Mouse (Mus musculus) limb, embryonic 11.5 days (tissue): Measurements from ENCODE around the gene Efcab2. TPM values are rescaled to one million over a fixed set of nuclear protein-coding genes. Genes with fewer than 3 reads are reported as not detected.

ENCODE experiments used
- ATAC-seq: fragments of 200-750 bp; cut with Nextera tagmentation; 2 replicates; pipeline ENCODE4 v1.8.0; 2017; ENCODE audit warnings: low read depth; ENCODE audit not compliant: insufficient number of reproducible peaks, low FRiP score, low TSS enrichment
- DNase-seq: peaks from one replicate; pipeline ENCODE4 v3.0.0-alpha.2; 2015; ENCODE audit warnings: low spot score
- H3K27ac ChIP-seq: fragments of 300-500 bp; sonication (generic); replicated peaks from 2 replicates; pipeline ENCODE4 v1.5.1; 2014; ENCODE audit warnings: low read depth, mild to moderate bottlenecking, low read length
- H3K27me3 ChIP-seq: fragments of 300-500 bp; sonication (generic); 2 replicates; pipeline ENCODE4 v1.6.1; 2014; ENCODE audit warnings: mild to moderate bottlenecking, low read length, mixed read lengths; ENCODE audit not compliant: control insufficient read depth, insufficient read depth
- H3K36me3 ChIP-seq: fragments of 300-500 bp; sonication (generic); 2 replicates; pipeline ENCODE4 v1.6.1; 2014; ENCODE audit warnings: mild to moderate bottlenecking, low read length, moderate library complexity, mixed read lengths; ENCODE audit not compliant: control insufficient read depth, insufficient read depth
- H3K4me1 ChIP-seq: fragments of 300-500 bp; sonication (generic); 2 replicates; pipeline ENCODE4 v1.6.1; 2014; ENCODE audit warnings: low read length, mixed read lengths; ENCODE audit not compliant: control insufficient read depth, insufficient read depth
- H3K4me2 ChIP-seq: fragments of 300-500 bp; sonication (generic); 2 replicates; pipeline ENCODE4 v1.6.1; 2014; ENCODE audit warnings: low read depth, mild to moderate bottlenecking, moderate library complexity; ENCODE audit not compliant: severe bottlenecking
- H3K4me3 ChIP-seq: fragments of 300-500 bp; sonication (generic); 2 replicates; pipeline ENCODE4 v1.5.1; 2014; ENCODE audit warnings: low read depth, low read length
- H3K9ac ChIP-seq: fragments of 300-500 bp; sonication (generic); 2 replicates; pipeline ENCODE4 v1.6.1; 2014; ENCODE audit warnings: mild to moderate bottlenecking, low read length
- H3K9me3 ChIP-seq: fragments of 300-500 bp; sonication (generic); 2 replicates; pipeline ENCODE4 v1.6.1; 2016; ENCODE audit warnings: low read length; ENCODE audit not compliant: control insufficient read depth
- WGBS: fragments of 180-500 bp; shearing (Covaris S2); extraction: QIAGEN DNeasy Blood & Tissue Kit; methylation state at CpG from one replicate; pipeline ENCODE4 v1.1.7; 2014; 5-methylcytosine and 5-hydroxymethylcytosine counted together
- polyA plus RNA-seq: library from polyadenylated mRNA; unstranded; fragments of >200 nt; fragmentation: Nextera tagmentation; extraction: Ambion mirVana; gene quantifications from 2 replicates; pipeline ENCODE4 v1.2.1, GENCODE M21; 2014

Gene Efcab2
- polyA plus RNA-seq, 1 experiment from 2014 or later = 5.4 TPM

DNA sequence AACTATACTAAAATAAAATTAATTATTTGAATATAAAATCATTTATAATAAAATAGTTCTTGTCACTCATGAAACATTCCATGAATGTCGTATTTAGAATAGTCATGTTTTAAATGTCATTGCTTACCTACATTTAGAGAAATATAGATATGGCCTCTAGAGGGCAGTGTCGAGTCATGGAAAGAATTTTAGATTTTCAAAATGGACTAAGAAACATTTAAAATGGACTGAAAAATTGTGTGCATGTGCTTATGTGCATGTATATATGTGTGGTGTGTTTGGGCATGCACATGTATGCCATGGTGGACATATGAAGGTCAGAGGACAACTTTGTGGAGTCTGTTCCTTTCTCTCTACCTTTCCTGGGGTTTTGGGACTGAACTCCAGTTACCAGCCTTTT lies 62.4 kb downstream of the Efcab2 start:
- Histone ChIP-seq H3K4me3 (no peak overlapping the region), H3K36me3 (no peaks in the 10 kb centered on the region), H3K4me2 (no peak overlapping the region), H3K9me3 (no peaks in the 10 kb centered on the region), H3K27me3 (no peaks in the 10 kb centered on the region), H3K4me1 (no peaks in the 10 kb centered on the region), H3K9ac (no peak overlapping the region), H3K27ac (no peak overlapping the region)
- 12% methylated on average over 2 of the region's 2 CpGs for WGBS
- ATAC-seq (no peak), DNase-seq (no peak)

DNA sequence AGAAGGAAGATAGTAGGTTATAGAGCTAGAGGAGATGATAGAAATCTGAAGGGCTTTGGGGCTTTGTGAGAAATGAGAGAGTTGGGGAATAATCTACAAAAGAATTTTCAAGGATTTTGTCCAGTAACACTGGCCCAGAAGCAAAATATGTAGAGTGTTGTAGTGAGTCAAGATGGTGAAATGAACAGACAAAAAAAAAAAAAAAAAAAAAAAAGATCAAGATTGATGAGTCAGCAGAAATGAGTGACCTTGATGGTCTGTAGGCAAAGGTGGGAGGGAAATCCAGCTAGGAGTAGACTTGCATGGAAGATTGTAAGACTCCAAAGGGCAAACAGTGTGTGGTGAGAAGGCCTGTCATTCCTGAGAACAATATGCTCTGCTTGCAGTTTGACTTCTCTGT lies 78.0 kb downstream of the Efcab2 start:
- ATAC-seq = no peak
- Histone ChIP-seq H3K27me3 (no peaks in the 10 kb centered on the region), H3K4me3 (no peak overlapping the region), H3K9me3 (no peaks in the 10 kb centered on the region), H3K4me2 (no peak overlapping the region), H3K27ac (no peak overlapping the region), H3K4me1 (no peaks in the 10 kb centered on the region), H3K36me3 (no peaks in the 10 kb centered on the region), H3K9ac (no peak overlapping the region)
- DNase-seq = no peak

DNA sequence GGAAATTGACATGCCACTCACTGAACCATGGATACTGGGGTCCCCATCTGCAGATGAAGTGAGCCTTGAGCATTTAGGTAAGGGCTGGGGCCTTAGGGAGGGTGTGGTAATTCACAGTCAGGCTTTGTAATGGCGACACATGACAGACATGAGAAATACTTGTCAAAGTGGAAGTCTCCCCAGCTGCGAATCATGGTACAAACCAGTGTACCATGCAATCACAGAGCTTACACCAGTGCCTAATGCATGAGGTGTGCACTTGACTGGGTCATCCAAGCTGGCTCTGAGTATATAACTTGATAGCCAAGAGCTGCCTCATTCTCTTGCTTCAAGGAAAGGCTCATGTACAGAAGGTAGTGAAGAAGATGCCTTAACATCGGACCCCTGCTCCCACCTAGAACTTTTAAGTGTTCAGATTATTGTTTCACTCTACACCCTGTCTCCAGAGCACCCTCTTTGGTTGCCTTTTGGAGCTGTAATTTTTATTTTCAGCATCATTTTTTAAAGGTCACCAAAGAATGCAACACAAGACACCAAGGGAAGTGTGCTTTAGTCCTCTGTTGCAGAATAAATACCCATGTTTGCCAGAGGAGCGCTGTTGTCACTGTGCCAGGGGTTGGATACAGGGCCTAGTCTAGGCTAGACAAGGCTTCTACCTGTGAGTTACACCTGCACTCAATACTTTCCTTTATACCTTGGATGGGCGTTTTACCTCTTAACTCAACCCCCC lies 79.4 kb downstream of the Efcab2 start:
- Histone ChIP-seq H3K36me3 (no peaks in the 10 kb centered on the region), H3K4me3 (no peak overlapping the region), H3K9ac (no peak overlapping the region), H3K27me3 (no peaks in the 10 kb centered on the region), H3K4me2 (no peak overlapping the region), H3K4me1 (no peaks in the 10 kb centered on the region; the same call in 1 of the 2 replicates), H3K9me3 (no peaks in the 10 kb centered on the region), H3K27ac (no peak overlapping the region)
- DNase-seq (no peak), ATAC-seq (no peak)
- 83% methylated on average over 5 of the region's 5 CpGs for WGBS

DNA sequence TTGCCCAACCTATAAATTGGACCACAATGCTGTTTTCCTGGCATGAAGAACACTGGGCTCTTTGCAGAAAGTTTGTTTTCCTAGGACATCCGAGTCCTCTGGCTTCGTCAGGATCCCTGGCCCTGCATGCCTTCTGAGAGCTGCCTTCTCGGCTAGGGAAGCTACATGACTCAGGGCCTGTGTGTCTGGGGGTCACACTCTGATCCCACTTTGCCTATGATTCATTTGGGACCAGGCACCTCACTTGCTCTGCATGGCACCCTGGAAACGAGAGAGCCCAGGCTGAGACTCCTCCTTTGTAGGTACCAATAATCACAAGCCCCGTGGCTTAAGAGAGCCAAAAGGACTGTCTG lies 80.0 kb downstream of the Efcab2 start:
- Histone ChIP-seq H3K4me2 (no peak overlapping the region), H3K36me3 (no peaks in the 10 kb centered on the region), H3K4me3 (no peak overlapping the region), H3K27ac (no peak overlapping the region), H3K9me3 (no peaks in the 10 kb centered on the region), H3K9ac (no peak overlapping the region), H3K27me3 (no peaks in the 10 kb centered on the region), H3K4me1 (no peaks in the 10 kb centered on the region; the same call in 1 of the 2 replicates)
- DNase-seq = no peak
- 79% methylated on average over 5 of the region's 5 CpGs for WGBS
- ATAC-seq = no peak

DNA sequence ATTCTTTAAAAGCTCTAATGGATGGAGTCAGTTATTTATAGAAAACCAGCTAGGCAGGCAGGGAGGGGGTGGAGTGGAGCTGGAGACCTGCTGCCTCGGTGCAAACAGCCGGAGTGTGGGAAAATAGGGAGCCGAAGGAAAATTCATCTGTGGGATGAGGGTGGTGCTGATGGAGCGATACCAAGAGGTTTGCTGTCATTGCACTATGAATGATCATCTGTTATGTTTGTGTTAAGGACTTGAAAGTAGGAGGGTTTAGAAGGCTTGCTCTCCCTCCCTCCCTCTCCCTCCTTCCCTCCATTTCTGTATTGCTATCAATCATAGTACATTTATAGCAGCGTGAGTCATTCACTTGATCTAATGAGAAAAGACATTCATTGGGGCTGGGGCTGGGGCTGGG lies 80.9 kb downstream of the Efcab2 start:
- H3K36me3 ChIP-seq = no peaks in the 10 kb centered on the region
- no peak for DNase-seq
- no peak overlapping the region for H3K4me3 ChIP-seq
- H3K4me1 ChIP-seq = no peaks in the 10 kb centered on the region; the same call in 1 of the 2 replicates
- H3K9ac ChIP-seq = no peak overlapping the region
- WGBS = 78% methylated on average over 5 of the region's 5 CpGs
- no peak overlapping the region for H3K27ac ChIP-seq
- no peaks in the 10 kb centered on the region for H3K9me3 ChIP-seq
- H3K27me3 ChIP-seq = no peaks in the 10 kb centered on the region
- no peak for ATAC-seq
- H3K4me2 ChIP-seq = no peak overlapping the region

DNA sequence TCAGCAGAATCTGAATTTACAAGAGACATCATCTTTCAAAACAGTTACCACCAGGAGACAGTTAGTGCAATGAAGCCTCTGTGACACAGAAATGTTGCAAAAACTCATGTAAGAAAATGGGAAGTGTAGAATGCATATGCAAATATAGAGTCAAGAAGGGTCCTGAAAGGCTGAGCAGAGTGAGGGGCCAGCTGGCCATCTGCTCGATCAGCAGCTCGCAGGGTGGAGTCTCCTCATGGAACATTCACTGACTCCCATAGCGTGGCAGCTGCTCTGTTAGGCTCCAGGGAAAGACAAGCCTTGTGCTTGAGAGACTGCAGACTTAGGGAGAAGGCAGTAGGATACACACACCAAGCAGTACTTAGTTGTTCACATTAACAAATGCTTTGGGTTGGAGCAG lies 83.2 kb downstream of the Efcab2 start:
- H3K9me3 ChIP-seq = no peaks in the 10 kb centered on the region
- no peak overlapping the region for H3K27ac ChIP-seq
- H3K27me3 ChIP-seq = no peaks in the 10 kb centered on the region
- H3K9ac ChIP-seq = no peak overlapping the region
- no peak overlapping the region for H3K4me2 ChIP-seq
- 24% methylated on average over 3 of the region's 3 CpGs for WGBS
- no peak overlapping the region for H3K4me3 ChIP-seq
- no peaks in the 10 kb centered on the region for H3K36me3 ChIP-seq
- no peak for DNase-seq
- H3K4me1 ChIP-seq = no peaks in the 10 kb centered on the region; the same call in 1 of the 2 replicates
- no peak for ATAC-seq

DNA sequence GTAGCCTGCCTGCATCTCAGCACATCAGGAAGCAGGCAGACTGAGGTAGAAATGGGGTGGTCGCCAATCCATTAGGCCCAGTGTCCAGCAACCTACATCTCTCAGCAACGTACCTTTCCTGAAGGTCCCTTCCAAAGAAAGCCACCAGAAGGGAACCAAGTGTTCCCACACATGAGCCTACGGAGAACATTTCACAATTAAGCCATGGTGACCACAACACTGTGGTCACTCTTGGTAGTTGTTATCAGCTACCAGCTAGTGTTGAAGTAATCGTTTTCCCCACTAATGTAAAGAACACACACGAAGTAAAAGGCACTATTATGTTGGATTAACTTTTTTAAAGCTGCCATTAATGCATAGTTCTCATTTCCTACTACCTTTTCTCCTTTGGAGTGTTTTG lies 85.8 kb downstream of the Efcab2 start:
- no peak for ATAC-seq
- DNase-seq = no peak
- Histone ChIP-seq H3K27me3 (no peaks in the 10 kb centered on the region), H3K4me1 (no peaks in the 10 kb centered on the region; the same call in 1 of the 2 replicates), H3K27ac (no peak overlapping the region), H3K9ac (no peak overlapping the region), H3K4me3 (no peak overlapping the region), H3K9me3 (no peaks in the 10 kb centered on the region), H3K4me2 (no peak overlapping the region), H3K36me3 (no peaks in the 10 kb centered on the region)
- 89% methylated on average over 5 of the region's 5 CpGs for WGBS

DNA sequence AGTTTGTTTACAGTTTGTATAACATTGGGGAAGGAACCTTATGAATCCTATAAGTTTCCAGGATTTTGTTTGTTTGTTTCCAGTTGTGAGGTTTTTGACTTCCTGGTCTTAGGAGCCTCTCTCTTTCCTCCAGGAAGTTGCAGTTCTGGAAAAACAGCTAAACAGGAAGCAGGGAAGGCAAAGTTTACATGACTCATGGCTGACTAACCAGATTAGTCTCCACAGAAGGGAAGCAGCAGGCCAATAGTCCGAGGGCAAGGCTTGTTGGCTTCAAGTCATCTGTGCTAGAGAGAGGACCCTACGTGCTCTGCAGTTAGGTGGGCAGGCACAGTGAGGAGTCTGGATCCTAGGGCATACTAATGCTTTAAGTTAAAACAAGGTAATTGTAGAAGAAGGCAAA lies 86.6 kb downstream of the Efcab2 start:
- H3K27ac ChIP-seq = no peak overlapping the region
- DNase-seq = no peak
- no peak overlapping the region for H3K9ac ChIP-seq
- H3K4me2 ChIP-seq = no peak overlapping the region
- no peaks in the 10 kb centered on the region for H3K36me3 ChIP-seq
- 80% methylated on average over 2 of the region's 2 CpGs for WGBS
- no peaks in the 10 kb centered on the region for H3K27me3 ChIP-seq
- no peaks in the 10 kb centered on the region for H3K9me3 ChIP-seq
- no peak for ATAC-seq
- no peak overlapping the region for H3K4me3 ChIP-seq
- no peaks in the 10 kb centered on the region; the same call in 1 of the 2 replicates for H3K4me1 ChIP-seq

DNA sequence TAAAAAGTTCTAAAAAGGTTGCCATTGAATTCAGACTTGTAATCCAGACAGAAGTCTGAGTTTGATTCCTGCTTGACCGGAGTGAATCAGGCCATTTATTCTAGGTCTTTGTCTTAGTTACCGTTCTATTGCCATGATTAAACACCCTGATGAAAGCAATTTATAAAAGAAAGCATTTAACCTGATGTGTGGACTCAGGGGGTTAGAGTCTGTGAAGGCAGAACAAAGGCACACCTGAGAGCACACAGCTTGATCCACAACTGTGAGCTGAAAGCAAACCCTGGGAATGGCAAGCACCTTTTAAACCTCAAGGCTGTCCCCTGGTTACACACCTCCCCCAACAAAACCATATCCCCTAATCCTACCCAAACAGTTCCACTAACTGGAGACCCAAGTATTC lies 90.3 kb downstream of the Efcab2 start:
- WGBS = 77% methylated on average over 2 of the region's 2 CpGs
- DNase-seq = no peak
- Histone ChIP-seq H3K27ac (no peak overlapping the region), H3K4me1 (no peaks in the 10 kb centered on the region), H3K9ac (no peak overlapping the region), H3K9me3 (no peaks in the 10 kb centered on the region), H3K27me3 (no peaks in the 10 kb centered on the region), H3K4me2 (no peak overlapping the region), H3K4me3 (no peak overlapping the region), H3K36me3 (no peaks in the 10 kb centered on the region)
- no peak for ATAC-seq
